Mouse (Mus musculus) embryonic facial prominence, embryonic 14.5 days (tissue): ENCODE measurements at regions not wholly inside any gene's neighbourhood (a gene's known extent, or its start where the extent isn't known, plus 50 kb on each side); places are given as distances from the start of the nearest gene placed in this dataset.

Experiments
- ATAC-seq: fragments of 200-750 bp; cut with Nextera tagmentation; 2 replicates; pipeline ENCODE4 v1.8.0; 2017; ENCODE audit warnings: low read depth, moderate number of reproducible peaks, moderate TSS enrichment
- DNase-seq: peaks from one replicate; pipeline ENCODE4 v3.0.0-alpha.2; 2015; ENCODE audit warnings: low spot score
- H3K27ac ChIP-seq: fragments of 300-500 bp; sonication (generic); replicated peaks from 2 replicates; pipeline ENCODE4 v1.5.1; 2014; ENCODE audit warnings: low read depth, mild to moderate bottlenecking, low read length, moderate library complexity
- H3K27me3 ChIP-seq: fragments of 300-500 bp; sonication (generic); replicated peaks from 2 replicates; pipeline ENCODE4 v1.6.1; 2014; ENCODE audit warnings: low read length; ENCODE audit not compliant: control insufficient read depth, insufficient read depth
- H3K36me3 ChIP-seq: fragments of 300-500 bp; sonication (generic); 2 replicates; pipeline ENCODE4 v1.6.1; 2014; ENCODE audit warnings: low read length, mixed read lengths; ENCODE audit not compliant: control insufficient read depth, insufficient read depth
- H3K4me1 ChIP-seq: fragments of 300-500 bp; sonication (generic); 2 replicates; pipeline ENCODE4 v1.6.1; 2014; ENCODE audit warnings: antibody characterized with exemption, low read length; ENCODE audit not compliant: control insufficient read depth, insufficient read depth
- H3K4me2 ChIP-seq: fragments of 300-500 bp; sonication (generic); 2 replicates; pipeline ENCODE4 v1.6.1; 2014; ENCODE audit warnings: low read depth, mild to moderate bottlenecking, low read length, moderate library complexity, mixed read lengths
- H3K4me3 ChIP-seq: fragments of 300-500 bp; sonication (generic); 2 replicates; pipeline ENCODE4 v1.5.1; 2014; ENCODE audit warnings: low read depth, mild to moderate bottlenecking, low read length
- H3K9ac ChIP-seq: fragments of 300-500 bp; sonication (generic); 2 replicates; pipeline ENCODE4 v1.6.1; 2014; ENCODE audit warnings: low read depth, mild to moderate bottlenecking, low read length, moderate library complexity, mixed read lengths
- H3K9me3 ChIP-seq: fragments of 300-500 bp; sonication (generic); 2 replicates; pipeline ENCODE4 v1.6.1; 2016; ENCODE audit warnings: low read length; ENCODE audit not compliant: control insufficient read depth
- WGBS: fragments of 180-500 bp; shearing (Covaris S2); extraction: QIAGEN DNeasy Blood & Tissue Kit; methylation state at CpG from one replicate; pipeline ENCODE4 v1.1.7; 2014; 5-methylcytosine and 5-hydroxymethylcytosine counted together

- H3K9me3 ChIP-seq: no peaks in the 10 kb centered on the region
- no peaks in the 10 kb centered on the region for H3K27me3 ChIP-seq
- H3K4me2 ChIP-seq: no peak overlapping the region
- no peak for DNase-seq
- H3K36me3 ChIP-seq: no peaks in the 10 kb centered on the region
- H3K9ac ChIP-seq: no peak overlapping the region
- no peaks in the 10 kb centered on the region for H3K4me1 ChIP-seq
- H3K4me3 ChIP-seq: no peak overlapping the region
- H3K27ac ChIP-seq: no peak overlapping the region
- 73% methylated on average over 2 of the region's 2 CpGs for WGBS
- no peak for ATAC-seq
These were observed 149.9 kb upstream of the Plppr1 start for GRCm38 (mm10) chr4:48909161-48909560.

- no peaks in the 10 kb centered on the region for H3K9me3 ChIP-seq
- no peak overlapping the region for H3K27ac ChIP-seq
- H3K4me3 ChIP-seq: no peak overlapping the region
- no peak for ATAC-seq
- H3K4me2 ChIP-seq: no peak overlapping the region
- no peak for DNase-seq
- WGBS: 84% methylated on average over 4 of the region's 4 CpGs
- no peaks in the 10 kb centered on the region for H3K27me3 ChIP-seq
- H3K9ac ChIP-seq: no peak overlapping the region
- H3K4me1 ChIP-seq: no peaks in the 10 kb centered on the region
- no peaks in the 10 kb centered on the region for H3K36me3 ChIP-seq
These were observed 145.8 kb upstream of the Plppr1 start for GRCm38 (mm10) chr4:48913301-48913700.

GRCm38 (mm10) chr4:48924576-48925459, 134.3 kb upstream of the Plppr1 start:
- Histone ChIP-seq H3K27me3 (no peaks in the 10 kb centered on the region), H3K4me2 (no peak overlapping the region), H3K36me3 (no peaks in the 10 kb centered on the region), H3K9me3 (no peaks in the 10 kb centered on the region), H3K9ac (no peak overlapping the region), H3K4me1 (no peaks in the 10 kb centered on the region), H3K4me3 (no peak overlapping the region), H3K27ac (no peak overlapping the region)
- DNase-seq (peak; percentile 33), ATAC-seq (no peak)
- WGBS: 73% methylated on average over 4 of the region's 4 CpGs

GRCm38 (mm10) chr4:48938420-48938819, 120.7 kb upstream of the Plppr1 start:
- no peak for DNase-seq

GRCm38 (mm10) chr4:48938892-48939291, 120.2 kb upstream of the Plppr1 start:
- H3K4me2 ChIP-seq: no peak overlapping the region
- no peak for DNase-seq
- no peak overlapping the region for H3K9ac ChIP-seq
- no peak for ATAC-seq
- no peaks in the 10 kb centered on the region for H3K27me3 ChIP-seq
- H3K4me3 ChIP-seq: no peak overlapping the region
- no peaks in the 10 kb centered on the region for H3K9me3 ChIP-seq
- WGBS: 86% methylated on average over 6 of the region's 6 CpGs
- no peak overlapping the region for H3K27ac ChIP-seq
- no peaks in the 10 kb centered on the region for H3K4me1 ChIP-seq
- H3K36me3 ChIP-seq: no peaks in the 10 kb centered on the region

More at GRCm38 (mm10) chr4:48938420-48938819, 120.7 kb upstream of the Plppr1 start:
- ATAC-seq: no peak
- no peak overlapping the region for H3K4me2 ChIP-seq
- no peaks in the 10 kb centered on the region for H3K36me3 ChIP-seq
- WGBS: 78% methylated on average over 1 of the region's 1 CpGs
- H3K27me3 ChIP-seq: no peaks in the 10 kb centered on the region
- H3K4me1 ChIP-seq: no peaks in the 10 kb centered on the region
- H3K27ac ChIP-seq: no peak overlapping the region
- no peaks in the 10 kb centered on the region for H3K9me3 ChIP-seq
- no peak overlapping the region for H3K4me3 ChIP-seq
- no peak overlapping the region for H3K9ac ChIP-seq

- no peaks in the 10 kb centered on the region for H3K36me3 ChIP-seq
- no peak overlapping the region for H3K4me3 ChIP-seq
- H3K9me3 ChIP-seq: no peaks in the 10 kb centered on the region
- H3K4me2 ChIP-seq: no peak overlapping the region
- ATAC-seq: no peak
- H3K27me3 ChIP-seq: no peaks in the 10 kb centered on the region
- H3K27ac ChIP-seq: no peak overlapping the region
- 71% methylated on average over 2 of the region's 2 CpGs for WGBS
- no peaks in the 10 kb centered on the region for H3K4me1 ChIP-seq
- no peak for DNase-seq
- no peak overlapping the region for H3K9ac ChIP-seq
These were observed 113.7 kb upstream of the Plppr1 start for GRCm38 (mm10) chr4:48945266-48945818.

- H3K27me3 ChIP-seq: no peaks in the 10 kb centered on the region
These were observed 106.1 kb upstream of the Plppr1 start for GRCm38 (mm10) chr4:48952965-48953364.

GRCm38 (mm10) chr4:48975810-48976209, 83.3 kb upstream of the Plppr1 start:
- DNase-seq: no peak
- Histone ChIP-seq H3K27me3 (no peaks in the 10 kb centered on the region), H3K27ac (no peak overlapping the region), H3K9me3 (no peaks in the 10 kb centered on the region), H3K9ac (no peak overlapping the region), H3K4me2 (no peak overlapping the region), H3K36me3 (no peaks in the 10 kb centered on the region), H3K4me1 (no peaks in the 10 kb centered on the region), H3K4me3 (no peak overlapping the region)
- ATAC-seq: no peak
- WGBS: 89% methylated on average over 4 of the region's 4 CpGs

More at GRCm38 (mm10) chr4:48952965-48953364, 106.1 kb upstream of the Plppr1 start:
- no peaks in the 10 kb centered on the region for H3K9me3 ChIP-seq
- no peak overlapping the region for H3K27ac ChIP-seq
- H3K4me1 ChIP-seq: no peaks in the 10 kb centered on the region
- H3K9ac ChIP-seq: no peak overlapping the region
- WGBS: 54% methylated on average over 1 of the region's 1 CpGs
- no peaks in the 10 kb centered on the region for H3K36me3 ChIP-seq
- no peak overlapping the region for H3K4me2 ChIP-seq
- no peak for DNase-seq
- no peak for ATAC-seq
- H3K4me3 ChIP-seq: no peak overlapping the region

- Histone ChIP-seq H3K27me3 (no peaks in the 10 kb centered on the region), H3K27ac (no peak overlapping the region), H3K4me2 (no peak overlapping the region), H3K4me1 (no peaks in the 10 kb centered on the region), H3K9ac (no peak overlapping the region), H3K4me3 (no peak overlapping the region), H3K9me3 (no peaks in the 10 kb centered on the region), H3K36me3 (no peaks in the 10 kb centered on the region)
- ATAC-seq: no peak
- DNase-seq: peak; percentile 42
- WGBS: 58% methylated on average over 3 of the region's 3 CpGs
These were observed 67.1 kb upstream of the Plppr1 start for GRCm38 (mm10) chr4:48992021-48992420.
